Mouse (Mus musculus) CH12.LX (cell line): ENCODE measurements around the gene Prmt8. TPM values are rescaled to one million over a fixed set of nuclear protein-coding genes. Genes with fewer than 3 reads are reported as not detected.

ENCODE experiments used
- DNase-seq: peaks from one replicate; pipeline ENCODE4 v3.0.0-alpha.2; 2013; ENCODE audit errors: extremely low read depth
- H3K27ac ChIP-seq: 2 replicates; pipeline ENCODE4 v1.5.1; 2012; ENCODE audit warnings: low read depth, mild to moderate bottlenecking, control low read depth, moderate library complexity; ENCODE audit not compliant: insufficient read depth
- H3K27me3 ChIP-seq: replicated peaks from 2 replicates; pipeline ENCODE3; 2012; ENCODE audit warnings: inconsistent platforms
- H3K36me3 ChIP-seq, 2 experiments: replicated peaks in 1 of 2; 2 replicates each; pipeline versions ENCODE3 to v1.6.1; 2012; ENCODE audit warnings: inconsistent platforms in 1 of 2, low read length in 1 of 2, mild to moderate bottlenecking in 1 of 2, mixed read lengths in 1 of 2, moderate library complexity in 1 of 2; ENCODE audit not compliant: control insufficient read depth in 1 of 2, insufficient read depth in 1 of 2
- H3K4me1 ChIP-seq, 2 experiments: 2 replicates each; pipeline ENCODE4 v1.6.1; 2012; ENCODE audit warnings: inconsistent platforms in 1 of 2, moderate library complexity in 1 of 2; ENCODE audit not compliant: insufficient read depth in 2 of 2, control insufficient read depth in 1 of 2
- H3K4me2 ChIP-seq: 2 replicates; pipeline ENCODE4 v1.6.1; 2012; ENCODE audit warnings: low read depth, mild to moderate bottlenecking, control low read depth; ENCODE audit not compliant: poor library complexity, insufficient read depth, severe bottlenecking
- H3K4me3 ChIP-seq, 3 experiments: fragments of 150-350 bp in 1 of 3; sonication (generic) in 1 of 3; replicated peaks in 1 of 3; 2 replicates each; pipeline versions ENCODE3 to v1.5.1; 2011 to 2012; ENCODE audit warnings: low read depth in 2 of 3, low read length in 2 of 3, mild to moderate bottlenecking in 2 of 3, moderate library complexity in 2 of 3, control low read depth in 1 of 3, improper control_type of control experiment in 1 of 3, inconsistent platforms in 1 of 3, mixed read lengths in 1 of 3; ENCODE audit not compliant: poor library complexity in 1 of 3
- H3K79me2 ChIP-seq: replicated peaks from 2 replicates; pipeline ENCODE4 v1.6.1; 2012; ENCODE audit warnings: mild to moderate bottlenecking, moderate library complexity; ENCODE audit not compliant: control insufficient read depth, poor library complexity, insufficient read depth, severe bottlenecking; ENCODE audit errors: extremely low read depth
- H3K9ac ChIP-seq: 2 replicates; pipeline ENCODE4 v1.6.1; 2012; ENCODE audit warnings: low read depth, mild to moderate bottlenecking, control low read depth, moderate library complexity; ENCODE audit not compliant: insufficient read depth
- H3K9me3 ChIP-seq: replicated peaks from 2 replicates; pipeline ENCODE3; 2012; ENCODE audit warnings: low read length, inconsistent platforms, mixed read lengths
- BHLHE40 ChIP-seq: IDR thresholded peaks from 2 replicates; pipeline ENCODE4 v1.6.1; 2011; ENCODE audit warnings: mild to moderate bottlenecking, low read depth, low read length, improper control_type of control experiment
- CHD1 ChIP-seq: IDR thresholded peaks from 2 replicates; pipeline ENCODE4 v1.6.1; 2012; ENCODE audit warnings: low read depth, low read length, improper control_type of control experiment, inconsistent platforms
- CHD2 ChIP-seq: IDR thresholded peaks from 2 replicates; pipeline ENCODE4 v1.6.1; 2011; ENCODE audit warnings: low read length, improper control_type of control experiment
- CTCF ChIP-seq, 2 experiments: IDR thresholded peaks in 1 of 2; conservative IDR thresholded peaks in 1 of 2; 2 replicates each; pipeline ENCODE4 v1.5.1; 2011 to 2012; ENCODE audit warnings: low read depth in 2 of 2, low read length in 2 of 2, improper control_type of control experiment in 1 of 2, inconsistent platforms in 1 of 2, mild to moderate bottlenecking in 1 of 2, moderate library complexity in 1 of 2
- E2F4 ChIP-seq: IDR thresholded peaks from 2 replicates; pipeline ENCODE4 v1.6.1; 2011; ENCODE audit warnings: low read depth, low read length, improper control_type of control experiment; ENCODE audit not compliant: insufficient replicate concordance
- ELF1 ChIP-seq: IDR thresholded peaks from 2 replicates; pipeline ENCODE4 v1.6.1; 2014; ENCODE audit warnings: low read depth, mild to moderate bottlenecking, inconsistent platforms, low read length, improper control_type of control experiment
- EP300 ChIP-seq: IDR thresholded peaks from 2 replicates; pipeline ENCODE4 v1.6.1; 2011; ENCODE audit warnings: low read length, improper control_type of control experiment
- ETS1 ChIP-seq: conservative IDR thresholded peaks from 2 replicates; pipeline ENCODE4 v1.6.1; 2012; ENCODE audit warnings: low read depth, mild to moderate bottlenecking, inconsistent platforms, low read length, improper control_type of control experiment, moderate library complexity
- GABPA ChIP-seq: IDR thresholded peaks from 2 replicates; pipeline ENCODE4 v1.6.1; 2012; ENCODE audit warnings: low read depth, low read length, improper control_type of control experiment, inconsistent platforms; ENCODE audit not compliant: insufficient replicate concordance
- IRF4 ChIP-seq: IDR thresholded peaks from 2 replicates; pipeline ENCODE4 v1.6.1; 2014; ENCODE audit warnings: low read depth, mild to moderate bottlenecking, inconsistent platforms, low read length, improper control_type of control experiment
- KAT2A ChIP-seq: IDR thresholded peaks from 2 replicates; pipeline ENCODE4 v1.6.1; 2012; ENCODE audit warnings: low read length, improper control_type of control experiment, inconsistent platforms; ENCODE audit not compliant: insufficient replicate concordance
- MAFK ChIP-seq: IDR thresholded peaks from 2 replicates; pipeline ENCODE4 v1.6.1; 2011; ENCODE audit warnings: low read length, improper control_type of control experiment; ENCODE audit not compliant: insufficient replicate concordance
- MAX ChIP-seq: IDR thresholded peaks from 2 replicates; pipeline ENCODE4 v1.6.1; 2011; ENCODE audit warnings: low read length, improper control_type of control experiment
- MAZ ChIP-seq: IDR thresholded peaks from 2 replicates; pipeline ENCODE4 v1.6.1; 2012; ENCODE audit warnings: low read depth, mild to moderate bottlenecking, inconsistent platforms, low read length, improper control_type of control experiment, moderate library complexity
- MEF2A ChIP-seq: IDR thresholded peaks from 2 replicates; pipeline ENCODE4 v1.6.1; 2014; ENCODE audit warnings: low read depth, mild to moderate bottlenecking, inconsistent platforms, low read length, improper control_type of control experiment, borderline replicate concordance
- MYC ChIP-seq: IDR thresholded peaks from 2 replicates; pipeline ENCODE4 v1.6.1; 2011; ENCODE audit warnings: low read depth, mild to moderate bottlenecking, improper control_type of control experiment, low read length
- NELFE ChIP-seq: IDR thresholded peaks from 2 replicates; pipeline ENCODE4 v1.6.1; 2011; ENCODE audit warnings: low read depth, low read length, improper control_type of control experiment
- NRF1 ChIP-seq: IDR thresholded peaks from 2 replicates; pipeline ENCODE4 v1.6.1; 2014; ENCODE audit warnings: low read depth, mild to moderate bottlenecking, inconsistent platforms, low read length, improper control_type of control experiment, moderate library complexity
- PAX5 ChIP-seq: IDR thresholded peaks from 2 replicates; pipeline ENCODE4 v1.6.1; 2012; ENCODE audit warnings: low read length, inconsistent platforms, mixed read lengths
- RAD21 ChIP-seq: IDR thresholded peaks from 2 replicates; pipeline ENCODE4 v1.6.1; 2011; ENCODE audit warnings: low read depth, mild to moderate bottlenecking, low read length, improper control_type of control experiment, moderate library complexity
- RCOR1 ChIP-seq: conservative IDR thresholded peaks from 2 replicates; pipeline ENCODE4 v1.6.1; 2012; ENCODE audit warnings: low read depth, mild to moderate bottlenecking, inconsistent platforms, low read length, improper control_type of control experiment
- SIN3A ChIP-seq: IDR thresholded peaks from 2 replicates; pipeline ENCODE4 v1.6.1; 2012; ENCODE audit warnings: low read length, improper control_type of control experiment, inconsistent platforms
- SMC3 ChIP-seq: IDR thresholded peaks from 2 replicates; pipeline ENCODE4 v1.6.1; 2011; ENCODE audit warnings: low read depth, low read length, improper control_type of control experiment
- USF1 ChIP-seq: IDR thresholded peaks from 2 replicates; pipeline ENCODE4 v1.6.1; 2014; ENCODE audit warnings: low read depth, mild to moderate bottlenecking, inconsistent platforms, low read length, improper control_type of control experiment
- USF2 ChIP-seq: conservative IDR thresholded peaks from 2 replicates; pipeline ENCODE4 v1.6.1; 2011; ENCODE audit warnings: low read depth, low read length, improper control_type of control experiment
- ZKSCAN1 ChIP-seq: IDR thresholded peaks from 2 replicates; pipeline ENCODE4 v1.6.1; 2012; ENCODE audit warnings: low read depth, inconsistent platforms, low read length, improper control_type of control experiment, borderline replicate concordance
- ZNF384 ChIP-seq: IDR thresholded peaks from 2 replicates; pipeline ENCODE4 v1.6.1; 2012; ENCODE audit warnings: low read depth, low read length, improper control_type of control experiment, inconsistent platforms
- dilution Hi-C: fragments of 300-500 bp; cut with MboI; formaldehyde crosslinking; loops from 2 replicates; pipeline ENCODE4 v1.14.3; 2020; ENCODE audit warnings: low sequenced_read_pairs; ENCODE audit not compliant: extremely low pct_unique_long_range_greater_than_20kb, extremely low pct_ligation_motif_present
- in situ Hi-C: fragments of 300-500 bp; cut with MboI; formaldehyde crosslinking; loops from 3 replicates; pipeline ENCODE4 v1.14.3; 2019; ENCODE audit warnings: low sequenced_read_pairs, low pct_ligation_motif_present, low pct_unique_long_range_greater_than_20kb, mixed read lengths
- polyA plus RNA-seq: library from polyadenylated mRNA; unstranded; fragments of >175 nt; gene quantifications from 2 replicates; pipeline ENCODE4 v1.2.1, GENCODE M21; 2012; ENCODE audit warnings: low read depth; ENCODE audit not compliant: insufficient read length
- total RNA-seq, 2 experiments: library from RNA; depleted of rRNA; stranded (reverse); fragments of 300-350 nt in 1 of 2; fragments of >200 nt in 1 of 2; gene quantifications; 2 replicates each; pipeline ENCODE4 v1.2.3; 2012 to 2014

The Prmt8 gene
- total and polyA plus RNA-seq, 3 experiments, result not detected

DNA sequence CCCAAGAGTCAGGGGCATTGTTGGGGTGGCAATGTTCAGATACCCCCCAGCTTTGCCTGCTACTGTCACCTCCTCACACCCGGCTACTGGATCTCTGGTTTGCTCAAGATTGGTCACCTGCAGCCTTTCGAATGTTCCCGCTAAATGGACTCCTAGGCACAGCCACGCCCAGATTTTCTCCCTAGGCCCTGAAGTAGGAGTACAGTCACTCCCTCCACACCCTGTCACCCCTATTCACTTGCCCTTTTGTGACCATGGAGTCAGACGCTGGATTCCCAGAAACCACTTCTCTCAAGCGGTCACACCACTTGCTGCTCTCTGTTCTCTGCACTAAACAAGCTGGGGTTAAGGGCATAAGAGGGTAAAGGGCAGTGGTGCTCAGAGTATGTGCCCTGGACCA is 28.1 kb downstream of the Prmt8 start:
- in situ Hi-C loops, result no loop called here
- H3K4me3 ChIP-seq, result no peak overlapping the region
- peaks cover 91% of the 10 kb centered on the region for H3K27me3 ChIP-seq
- H3K9me3 ChIP-seq, result no peaks in the 10 kb centered on the region
- H3K4me2 ChIP-seq, result no peak overlapping the region
- no peak for DNase-seq
- no peaks in the 10 kb centered on the region for H3K79me2 ChIP-seq
- no peak overlapping the region for H3K27ac ChIP-seq
- TF ChIP-seq ZNF384, result no peak
- no peak for TF ChIP-seq RCOR1
- no peak for TF ChIP-seq MEF2A
- no peak for TF ChIP-seq CHD1
- TF ChIP-seq USF2, result no peak
- TF ChIP-seq E2F4, result no peak
- TF ChIP-seq MYC, result no peak
- no peak for TF ChIP-seq ETS1
- TF ChIP-seq MAX, result no peak
- TF ChIP-seq NRF1, result no peak
- no peak for TF ChIP-seq EP300
- TF ChIP-seq, all 38 proteins: peak for 0
- dilution Hi-C loops, result no loop called here
- no peak overlapping the region for H3K9ac ChIP-seq
- H3K36me3 ChIP-seq, result no peaks in the 10 kb centered on the region
- peaks cover 0 to 3% of the 10 kb centered on the region in 2 experiments; a peak in 1 of 4 replicates for H3K4me1 ChIP-seq

GRCm38 (mm10) chr6:127740711-127741110 is 28.6 kb downstream of the Prmt8 start:
- peaks cover 91% of the 10 kb centered on the region for H3K27me3 ChIP-seq
- H3K79me2 ChIP-seq, result no peaks in the 10 kb centered on the region
- H3K9me3 ChIP-seq, result no peaks in the 10 kb centered on the region
- TF ChIP-seq RAD21 (no peak), ELF1 (no peak), SMC3 (no peak), USF1 (no peak), MYC (no peak), PAX5 (no peak), NELFE (no peak), MAFK (no peak), CTCF (conservative IDR thresholded peaks at IDR 0.05 in 1 of 2, IDR thresholded peaks at IDR 0.05 in 1 of 2; ENCODE audit: low read depth in 2 of 2, low read length in 2 of 2) (no peak), SIN3A (no peak), BHLHE40 (no peak), GABPA (no peak), KAT2A (no peak), IRF4 (no peak), MEF2A (no peak), MAZ (no peak), ZNF384 (no peak), CHD2 (no peak), ZKSCAN1 (no peak)
- in situ Hi-C loops, result no loop called here
- no peak overlapping the region for H3K4me3 ChIP-seq
- H3K27ac ChIP-seq, result no peak overlapping the region
- no peaks in the 10 kb centered on the region for H3K36me3 ChIP-seq
- H3K4me2 ChIP-seq, result no peak overlapping the region
- no peak overlapping the region for H3K9ac ChIP-seq
- no peak for DNase-seq
- dilution Hi-C loops, result no loop called here
- peaks cover 0 to 3% of the 10 kb centered on the region in 2 experiments; a peak in 1 of 4 replicates for H3K4me1 ChIP-seq
